21 mouse cellular contexts compared by ENCODE assay signal in genomic region chr3:158278631-158279030, GRCm38 (mm10).
A peak's percentile ranks its signal among the peaks of the same experiment; 100 is the strongest.
DNase-seq lines count a peak whose midpoint lies in the region; TF ChIP-seq lines count a peak whose summit lies in the region.
"Had no signal": no experiment of that assay in that cellular context is flagged by ENCODE, and none has a peak within 500 bp of the region (broad histone marks: within the 10 kb centered on the region; RNA-seq: fewer than 3 reads in every experiment).

No protein-coding gene starts in this region.

- H3K4me1 ChIP-seq in cortical plate, adult 2 months (ENCODE audit: control insufficient read depth, insufficient read depth, low read length) = peaks cover 1% of the 10 kb centered on the region; the same call in 1 of the 2 replicates
- H3K4me1 ChIP-seq in kidney, adult 2 months (ENCODE audit: control insufficient read depth, insufficient read depth, low read length) = no peaks in the 10 kb centered on the region
- H3K4me1 ChIP-seq: embryonic facial prominence, embryonic 15.5 days; forebrain, embryonic 10.5 days; heart, embryonic 13.5 days; hindbrain, embryonic 13.5 days had no signal

- no peak overlapping the region for H3K4me3 ChIP-seq in cortical plate, adult 2 months (ENCODE audit: insufficient read depth, low read length)
- H3K4me3 ChIP-seq in kidney, adult 2 months (ENCODE audit: insufficient read depth, low read depth, low read length) = no peak overlapping the region
- H3K4me3 ChIP-seq: embryonic facial prominence, embryonic 15.5 days; erythroblast, embryonic 14.5 days; forebrain, embryonic 10.5 days; gastrocnemius, adult 2 months; heart, embryonic 13.5 days; hindbrain, embryonic 13.5 days had no signal

- no peak for TF ChIP-seq CTCF in cortical plate, adult 2 months (IDR thresholded peaks at IDR 0.05; ENCODE audit: extremely low read depth, insufficient read depth, low read length)
- no peak for TF ChIP-seq CTCF in kidney, adult 2 months (conservative IDR thresholded peaks at IDR 0.05; ENCODE audit: insufficient read depth, insufficient read length, low read depth, low read length)

- intact Hi-C loops in left cerebral cortex, postnatal 4 days (cut with DNase I) = no loop called here
- intact Hi-C loops in left cerebral cortex, postnatal 25 days (cut with DNase I) = loop anchor here (10.0 kb wide), 1 partner anchor 276 kb away; no protein-coding TSS in a partner anchor
- intact Hi-C loops in heart, postnatal 10 days (cut with DNase I) = no loop called here

- TF ChIP-seq POLR2A in cortical plate, adult 2 months (IDR thresholded peaks at IDR 0.05; ENCODE audit: extremely low read depth, insufficient read depth, low read length) = no peak
- TF ChIP-seq POLR2A in kidney, adult 2 months (IDR thresholded peaks at IDR 0.05; ENCODE audit: low read depth, low read length) = no peak

- no peaks in the 10 kb centered on the region for H3K27me3 ChIP-seq in kidney, adult 2 months (replicated peaks; ENCODE audit: control insufficient read depth, insufficient read depth, low read length)
- H3K27me3 ChIP-seq: embryonic facial prominence, embryonic 15.5 days; heart, embryonic 13.5 days; hindbrain, embryonic 13.5 days had no signal

- 77% methylated on average over 2 of the region's 2 CpGs for WGBS in kidney, adult 2 months

- no peaks in the 10 kb centered on the region for H3K36me3 ChIP-seq in kidney, adult 2 months (ENCODE audit: control insufficient read depth, insufficient read depth, low read length)
- H3K36me3 ChIP-seq: embryonic facial prominence, embryonic 15.5 days; forebrain, embryonic 10.5 days; heart, embryonic 13.5 days; hindbrain, embryonic 13.5 days had no signal

- DNase-seq in frontal cortex, adult 2 months (ENCODE audit: extremely low spot score in 1 of 2, low spot score in 1 of 2) = peak; percentile 47 to 53
- no peak for DNase-seq in frontal cortex, postnatal 25 days (ENCODE audit: low spot score in 2 of 2)
- peak; percentile 14 for DNase-seq in left cerebral cortex, adult 11 months (ENCODE audit: low spot score)
- DNase-seq in left cerebral cortex, postnatal 4 days = no peak
- peak; percentile 38 to 83 for DNase-seq in left cerebral cortex, postnatal 25 days (ENCODE audit: low spot score in 2 of 2)
- no peak for DNase-seq in kidney, adult 2 months
- DNase-seq in heart, postnatal 10 days = no peak
- DNase-seq: adrenal gland, postnatal 14 days; cerebellum, adult 2 months; cerebellum, postnatal 10 days; embryo, embryonic 11 days; gastrocnemius, adult 2 months; gastrocnemius, postnatal 25 days; heart, postnatal 4 days had no signal

- 0 out of 2 replicates have a peak overlapping the region, but pooled peaks have one; percentile 57 for H3K27ac ChIP-seq in cortical plate, adult 2 months (ENCODE audit: insufficient read depth, low read length)
- no peak overlapping the region for H3K27ac ChIP-seq in kidney, adult 2 months (ENCODE audit: insufficient read depth, low read depth, low read length)
- H3K27ac ChIP-seq: embryonic facial prominence, embryonic 15.5 days; forebrain, embryonic 10.5 days; gastrocnemius, adult 2 months; heart, embryonic 13.5 days; hindbrain, embryonic 13.5 days; hindbrain, postnatal 0 days had no signal

Comparison
In these comparisons a context has a peak if more than half of its experiments do, and no peak if none do; other contexts are left out.
1. DNase-seq: peak in frontal cortex, adult 2 months (2 of 2), left cerebral cortex, adult 11 months (single experiment) and left cerebral cortex, postnatal 25 days (2 of 2); none in frontal cortex, postnatal 25 days (0 of 2), left cerebral cortex, postnatal 4 days (single experiment), kidney, adult 2 months (single experiment) and heart, postnatal 10 days (0 of 2).